Mouse (Mus musculus) testis, postnatal 10 days (tissue): ENCODE results near the gene Dazap1.
A peak's percentile ranks its signal among the peaks of the same experiment; 100 is the strongest.

Experiments
- DNase-seq: peaks from one replicate; pipeline ENCODE4 v3.0.0; 2021; ENCODE audit warnings: low spot score

Gene Dazap1

GRCm38 (mm10) chr10:80250059-80250458 lies 11.2 kb upstream of the Dazap1 start:
- no peak for DNase-seq

- DNase-seq = no peak
Observed at GRCm38 (mm10) chr10:80250573-80250972, 10.7 kb upstream of the Dazap1 start.

- no peak for DNase-seq
Observed at GRCm38 (mm10) chr10:80252011-80252410, 9.3 kb upstream of the Dazap1 start.

GRCm38 (mm10) chr10:80252493-80253274 lies 8.6 kb upstream of the Dazap1 start:
- no peak for DNase-seq

GRCm38 (mm10) chr10:80253551-80253950 lies 7.7 kb upstream of the Dazap1 start:
- DNase-seq = no peak

- no peak for DNase-seq
Observed at GRCm38 (mm10) chr10:80254331-80255297, 6.7 kb upstream of the Dazap1 start.

- peak; percentile 85 for DNase-seq
Observed at GRCm38 (mm10) chr10:80255881-80256535, 5.3 kb upstream of the Dazap1 start.

GRCm38 (mm10) chr10:80257936-80258335 lies 3.4 kb upstream of the Dazap1 start:
- no peak for DNase-seq

GRCm38 (mm10) chr10:80258752-80259462 lies 2.4 kb upstream of the Dazap1 start:
- DNase-seq = no peak

- DNase-seq = no peak
Observed at GRCm38 (mm10) chr10:80259463-80259805, 1.9 kb upstream of the Dazap1 start.

- DNase-seq = peak; percentile 93
Observed at GRCm38 (mm10) chr10:80259861-80260641, 1.2 kb upstream of the Dazap1 start.

GRCm38 (mm10) chr10:80261585-80261968 lies 291 bp downstream of the Dazap1 start:
- peak; percentile 100 for DNase-seq

- DNase-seq = no peak
Observed at GRCm38 (mm10) chr10:80262169-80262568, 883 bp downstream of the Dazap1 start.

GRCm38 (mm10) chr10:80262776-80263365 lies 1.6 kb downstream of the Dazap1 start:
- no peak for DNase-seq

GRCm38 (mm10) chr10:80264341-80265148 lies 3.3 kb downstream of the Dazap1 start:
- DNase-seq = peak; percentile 99

GRCm38 (mm10) chr10:80265149-80265486 lies 3.8 kb downstream of the Dazap1 start:
- no peak for DNase-seq

GRCm38 (mm10) chr10:80270099-80270498 lies 8.8 kb downstream of the Dazap1 start:
- no peak for DNase-seq

GRCm38 (mm10) chr10:80270734-80271181 lies 9.5 kb downstream of the Dazap1 start:
- DNase-seq = no peak

GRCm38 (mm10) chr10:80271186-80271843 lies 10.0 kb downstream of the Dazap1 start:
- no peak for DNase-seq
